Mouse (Mus musculus) kidney, adult 2 months (tissue): ENCODE measurements around the gene Hba-a1. TPM values are rescaled to one million over a fixed set of nuclear protein-coding genes. Genes with fewer than 3 reads are reported as not detected.
A peak's percentile ranks its signal among the peaks of the same experiment; 100 is the strongest.
"Not testable (repeated sequence)": the region's sequence is repeated elsewhere in the genome, so short reads cannot be mapped to it uniquely, and the experiment has no call there.

Experiments
- DNase-seq: peaks from one replicate; pipeline ENCODE4 v3.0.0; 2021
- H3K27ac ChIP-seq: fragments of 200-500 bp; 2 replicates; pipeline ENCODE4 v1.5.1; 2012; ENCODE audit warnings: low read depth, low read length, control low read depth, inconsistent platforms; ENCODE audit not compliant: insufficient read depth
- H3K27me3 ChIP-seq: fragments of 200-500 bp; replicated peaks from 2 replicates; pipeline ENCODE4 v1.6.1; 2012; ENCODE audit warnings: mild to moderate bottlenecking, moderate library complexity, low read length, inconsistent platforms; ENCODE audit not compliant: control insufficient read depth, insufficient read depth
- H3K36me3 ChIP-seq: fragments of 200-500 bp; 2 replicates; pipeline ENCODE4 v1.6.1; 2012; ENCODE audit warnings: mild to moderate bottlenecking, moderate library complexity, low read length, inconsistent platforms; ENCODE audit not compliant: control insufficient read depth, insufficient read depth
- H3K4me1 ChIP-seq: fragments of 200-500 bp; 2 replicates; pipeline ENCODE4 v1.6.1; 2011; ENCODE audit warnings: low read length; ENCODE audit not compliant: control insufficient read depth, insufficient read depth
- H3K4me3 ChIP-seq: fragments of 200-500 bp; 2 replicates; pipeline ENCODE4 v1.5.1; 2011; ENCODE audit warnings: mild to moderate bottlenecking, low read depth, low read length, control low read depth; ENCODE audit not compliant: insufficient read depth
- CTCF ChIP-seq: fragments of 200-500 bp; conservative IDR thresholded peaks from 2 replicates; pipeline ENCODE4 v1.5.1; 2011; ENCODE audit warnings: low read depth, mild to moderate bottlenecking, control low read depth, low read length, moderate library complexity, mixed read lengths; ENCODE audit not compliant: insufficient read depth, insufficient read length
- POLR2A ChIP-seq: fragments of 200-500 bp; IDR thresholded peaks from one replicate; pipeline ENCODE4 v1.6.1; 2011; ENCODE audit warnings: low read depth, low read length, control low read depth
- WGBS: fragments of 180-500 bp; shearing (Covaris S2); methylation state at CpG from one replicate; pipeline ENCODE4 v1.1.7; 2018; 5-methylcytosine and 5-hydroxymethylcytosine counted together
- polyA plus RNA-seq: library from polyadenylated mRNA; depleted of rRNA; stranded (reverse); fragments of >200 nt; gene quantifications from 2 replicates; pipeline ENCODE4 v1.2.3, GENCODE M21; 2012

The Hba-a1 gene
- polyA plus RNA-seq, 1 experiment = 2,108 TPM

GRCm38 (mm10) chr11:32286695-32287492 is 3.6 kb downstream of the Hba-a1 start, which contains the start of gene Hbq1b:
Hbq1b (plus strand) TSS chr11:32286965.
- not testable (repeated sequence) for H3K27ac ChIP-seq, H3K36me3 ChIP-seq, H3K4me1 ChIP-seq, H3K27me3 ChIP-seq, H3K4me3 ChIP-seq
- WGBS = 16% methylated on average over 30 of the region's 33 CpGs
- peak; percentile 81 for DNase-seq
- TF ChIP-seq CTCF = peak; percentile 57

GRCm38 (mm10) chr11:32287493-32287825 is 4.1 kb downstream of the Hba-a1 start:
- H3K27ac ChIP-seq = no peak overlapping the region

GRCm38 (mm10) chr11:32292819-32293218 is 9.5 kb downstream of the Hba-a1 start:
- 88% methylated on average over 4 of the region's 4 CpGs for WGBS
- H3K27me3 ChIP-seq = not testable (repeated sequence)

More at GRCm38 (mm10) chr11:32287493-32287825, 4.1 kb downstream of the Hba-a1 start:
- H3K4me1 ChIP-seq = no peaks in the 10 kb centered on the region
- no peak for TF ChIP-seq CTCF
- DNase-seq = no peak
- no peak overlapping the region for H3K4me3 ChIP-seq
- no peaks in the 10 kb centered on the region for H3K27me3 ChIP-seq
- H3K36me3 ChIP-seq = no peaks in the 10 kb centered on the region
- WGBS = 75% methylated on average over 9 of the region's 9 CpGs

DNA sequence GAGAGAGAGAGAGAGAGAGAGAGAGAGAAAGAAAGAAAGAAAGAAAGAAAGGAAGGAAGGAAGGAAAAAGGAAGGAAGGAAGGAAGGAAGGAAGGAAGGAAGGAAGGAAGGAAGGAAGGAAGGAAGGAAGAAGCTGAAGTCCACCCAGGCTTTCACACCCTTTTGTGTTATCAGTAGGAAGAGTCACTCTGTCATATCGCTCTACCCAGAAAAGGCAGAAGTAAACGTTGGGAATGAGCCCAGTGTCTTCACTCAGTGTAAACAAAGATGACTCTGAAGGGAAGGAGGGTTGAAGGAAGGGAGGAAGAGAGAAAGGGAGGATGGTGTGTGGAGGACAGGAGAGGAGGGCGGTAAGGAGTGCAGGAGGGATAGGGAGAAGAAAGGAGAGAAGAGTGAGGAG is 10.2 kb downstream of the Hba-a1 start:
- H3K27me3 ChIP-seq, H3K27ac ChIP-seq, H3K4me1 ChIP-seq, H3K36me3 ChIP-seq, DNase-seq, H3K4me3 ChIP-seq: not testable (repeated sequence)
- WGBS = 58% methylated on average over 3 of the region's 3 CpGs

More at GRCm38 (mm10) chr11:32292819-32293218, 9.5 kb downstream of the Hba-a1 start:
- DNase-seq, H3K4me3 ChIP-seq, H3K4me1 ChIP-seq, H3K36me3 ChIP-seq, H3K27ac ChIP-seq: not testable (repeated sequence)

DNA sequence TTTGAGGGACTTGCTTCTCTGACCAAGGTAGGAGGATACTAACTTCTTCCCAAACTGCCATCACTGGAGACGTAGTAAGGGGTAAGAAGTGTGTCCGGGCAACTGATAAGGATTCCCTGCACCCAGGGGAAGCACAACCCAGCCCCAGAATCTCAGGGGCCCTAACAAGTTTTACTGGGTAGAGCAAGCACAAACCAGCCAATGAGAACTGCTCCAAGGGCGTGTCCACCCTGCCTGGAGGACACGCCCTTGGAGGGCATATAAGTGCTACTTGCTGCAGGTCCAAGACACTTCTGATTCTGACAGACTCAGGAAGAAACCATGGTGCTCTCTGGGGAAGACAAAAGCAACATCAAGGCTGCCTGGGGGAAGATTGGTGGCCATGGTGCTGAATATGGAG is 12.9 kb downstream of the Hba-a1 start, which contains the start of gene Hba-a2:
Gene Hba-a2, plus strand, starts transcription at position 287 of the 400 bp plus-strand sequence.
- not testable (repeated sequence) for H3K27ac ChIP-seq, DNase-seq, H3K4me1 ChIP-seq, H3K36me3 ChIP-seq, H3K27me3 ChIP-seq, H3K4me3 ChIP-seq
- no CpG with 5 or more reads among the region's 4 CpGs for WGBS

DNA sequence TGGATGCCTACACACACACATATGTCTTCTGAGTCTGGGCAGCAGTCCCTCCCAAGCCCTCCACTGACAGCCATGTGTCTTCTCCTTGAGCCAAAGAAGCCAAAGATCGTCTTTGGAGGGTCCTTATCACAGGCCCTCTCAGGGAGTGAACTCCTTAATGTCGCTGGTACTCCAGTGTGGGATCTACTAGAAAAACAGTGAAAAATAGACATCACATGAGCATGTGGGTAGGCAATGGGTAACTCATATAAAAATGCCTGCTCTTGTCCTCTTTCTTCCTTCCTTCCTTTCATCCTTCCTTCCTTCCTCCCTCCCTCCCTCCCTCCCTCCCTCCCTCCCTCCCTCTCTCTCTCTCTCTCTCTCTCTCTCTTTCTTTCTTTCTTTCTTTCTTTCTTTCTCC is 14.1 kb downstream of the Hba-a1 start:
- not testable (repeated sequence) for DNase-seq, H3K36me3 ChIP-seq, H3K27ac ChIP-seq, H3K27me3 ChIP-seq, H3K4me3 ChIP-seq, H3K4me1 ChIP-seq
- 43% methylated on average over 2 of the region's 2 CpGs for WGBS

- TF ChIP-seq POLR2A = no peak
- TF ChIP-seq CTCF = no peak
- no peak for DNase-seq
- no peaks in the 10 kb centered on the region for H3K27me3 ChIP-seq
- 90% methylated on average over 1 of the region's 1 CpGs for WGBS
- H3K4me3 ChIP-seq = no peak overlapping the region
- no peaks in the 10 kb centered on the region for H3K4me1 ChIP-seq
- H3K27ac ChIP-seq = no peak overlapping the region
- no peaks in the 10 kb centered on the region for H3K36me3 ChIP-seq
These were observed 14.7 kb downstream of the Hba-a1 start for GRCm38 (mm10) chr11:32297866-32298531.

DNA sequence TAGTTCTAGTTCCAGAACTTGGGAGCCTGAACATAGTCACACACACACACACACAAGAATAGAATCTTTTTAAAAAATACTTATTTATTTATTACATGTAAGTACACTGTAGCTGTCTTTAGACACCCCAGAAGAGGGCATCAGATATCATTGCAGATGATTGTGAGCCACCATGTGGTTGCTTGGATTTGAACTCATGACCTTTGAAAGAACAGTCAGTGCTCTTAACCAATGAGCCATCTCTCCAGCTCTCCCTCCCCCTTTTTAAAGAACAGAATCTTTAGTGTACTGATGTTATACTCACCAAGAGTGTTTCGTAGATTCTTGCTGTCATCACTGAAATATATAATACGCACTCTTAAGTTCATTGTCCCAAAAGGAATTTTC is 15.2 kb downstream of the Hba-a1 start:
- H3K4me3 ChIP-seq = no peak overlapping the region
- no peaks in the 10 kb centered on the region for H3K27me3 ChIP-seq
- no peak overlapping the region for H3K27ac ChIP-seq
- H3K4me1 ChIP-seq = no peaks in the 10 kb centered on the region
- 98% methylated on average over 2 of the region's 2 CpGs for WGBS
- no peaks in the 10 kb centered on the region for H3K36me3 ChIP-seq
- TF ChIP-seq POLR2A (no peak), CTCF (no peak)
- DNase-seq = no peak
